In genomic region chr9:58588657-58589056, GRCm38 (mm10) we compare ENCODE assay signal across 22 mouse cellular contexts. TPM values are rescaled to one million over a fixed set of nuclear protein-coding genes. Genes with fewer than 3 reads are reported as not detected.
DNase-seq lines count a peak whose midpoint lies in the region; ATAC-seq and TF ChIP-seq lines count a peak whose summit lies in the region.
"Had no signal": no experiment of that assay in that cellular context is flagged by ENCODE, and none has a peak within 500 bp of the region (broad histone marks: within the 10 kb centered on the region; RNA-seq: fewer than 3 reads in every experiment).

No protein-coding gene starts in this region.

- no peak for DNase-seq in gastrocnemius, adult 2 months
- no peak for DNase-seq in gastrocnemius, postnatal 4 days (ENCODE audit: low spot score in 2 of 2)
- DNase-seq in layer of hippocampus, adult 11-12 months (ENCODE audit: low spot score) = peak; percentile 32
- DNase-seq in layer of hippocampus, postnatal 25 days (ENCODE audit: extremely low spot score in 1 of 2, low spot score in 1 of 2) = no peak
- peak; percentile 64 for DNase-seq in MEL-GATA-1-ER (ENCODE audit: extremely low read depth, low read depth)
- DNase-seq in c-Kit-positive CD71-positive TER-119-positive erythroid progenitor cells, embryonic 14.5 days (ENCODE audit: low spot score) = no peak
- DNase-seq: adrenal gland, postnatal 25 days; cerebellum, adult 11-12 months; cerebellum, postnatal 10 days; gastrocnemius, postnatal 25 days; kidney, adult 8-10 months; kidney, postnatal 14 days had no signal

- H3K4me2 ChIP-seq in intestine, embryonic 16.5 days (ENCODE audit: low read depth, low read length) = no peak overlapping the region
- H3K4me2 ChIP-seq: hindbrain, embryonic 15.5 days; midbrain, embryonic 15.5 days; neural tube, embryonic 15.5 days had no signal

- H3K9ac ChIP-seq in intestine, embryonic 16.5 days (ENCODE audit: low read depth, low read length) = no peak overlapping the region
- H3K9ac ChIP-seq: hindbrain, embryonic 15.5 days; liver, embryonic 14.5 days; midbrain, embryonic 15.5 days; neural tube, embryonic 15.5 days had no signal

- H3K27me3 ChIP-seq in intestine, embryonic 16.5 days (replicated peaks; ENCODE audit: control insufficient read depth, insufficient read depth, low read length) = no peaks in the 10 kb centered on the region
- H3K27me3 ChIP-seq: hindbrain, embryonic 15.5 days; midbrain, embryonic 15.5 days; neural tube, embryonic 15.5 days had no signal

- 90% methylated on average over 4 of the region's 4 CpGs for WGBS in intestine, embryonic 16.5 days

- no peaks in the 10 kb centered on the region for H3K9me3 ChIP-seq in intestine, embryonic 16.5 days (ENCODE audit: control insufficient read depth, low read length)
- H3K9me3 ChIP-seq: forebrain, embryonic 10.5 days; hindbrain, embryonic 15.5 days; midbrain, embryonic 15.5 days; neural tube, embryonic 15.5 days had no signal

- 0 out of 2 replicates have a peak, but pooled peaks have one; percentile 31 for ATAC-seq in monocyte, adult 5-6 weeks (replicated peaks; ENCODE audit: insufficient number of reproducible peaks, low FRiP score, low TSS enrichment, poor library complexity, severe bottlenecking)
- no peak for ATAC-seq in intestine, embryonic 16.5 days
- ATAC-seq: forebrain, embryonic 16.5 days; midbrain, embryonic 15.5 days had no signal

- H3K4me1 ChIP-seq in intestine, embryonic 16.5 days (ENCODE audit: control insufficient read depth, insufficient read depth, low read length) = peaks cover 8% of the 10 kb centered on the region

- H3K36me3 ChIP-seq in intestine, embryonic 16.5 days (ENCODE audit: control insufficient read depth, insufficient read depth, low read length) = no peaks in the 10 kb centered on the region
- H3K36me3 ChIP-seq: hindbrain, embryonic 15.5 days; midbrain, embryonic 15.5 days; neural tube, embryonic 15.5 days had no signal

- intact Hi-C loops in gastrocnemius, adult 2 months (cut with DNase I) = no loop called here

- TF ChIP-seq CTCF in gastrocnemius, adult 2 months (IDR thresholded peaks at IDR 0.05) = no peak

- peak overlapping the region; percentile 6; the same call in 1 of the 2 replicates for H3K4me3 ChIP-seq in gastrocnemius, adult 2 months
- H3K4me3 ChIP-seq in intestine, embryonic 16.5 days (ENCODE audit: low read length) = no peak overlapping the region
- H3K4me3 ChIP-seq: forebrain, embryonic 10.5 days; hindbrain, embryonic 15.5 days; layer of hippocampus, adult 2 months; left cerebral cortex, adult 2 months; midbrain, embryonic 15.5 days; neural tube, embryonic 15.5 days had no signal

- peak overlapping the region; percentile 44 for H3K27ac ChIP-seq in gastrocnemius, adult 2 months
- no peak overlapping the region for H3K27ac ChIP-seq in intestine, embryonic 16.5 days (ENCODE audit: low read length)
- H3K27ac ChIP-seq: forebrain, embryonic 10.5 days; hindbrain, embryonic 15.5 days; layer of hippocampus, adult 2 months; left cerebral cortex, adult 2 months; liver, embryonic 14.5 days; midbrain, embryonic 15.5 days; neural tube, embryonic 15.5 days had no signal

RNA-seq across cellular contexts. Expression of gene Nptn, which starts 6.6 kb away (rescaled TPM):
- 100 to 1,000 TPM; 102 to 114 TPM for total RNA-seq in gastrocnemius, adult 2 months (2021)
- total RNA-seq in gastrocnemius, postnatal 4 days (2021) = 100 to 1,000 TPM; 103 to 128 TPM
- 100 to 1,000 TPM; 863 to 899 TPM for total RNA-seq in layer of hippocampus, postnatal 25 days (2021)
- total RNA-seq in monocyte, adult 5-6 weeks (2017) = 321 to 443 TPM (median 357 TPM) in 3 replicates
- polyA plus RNA-seq in intestine, embryonic 16.5 days (2015; fragmentation: Nextera tagmentation; extraction: Ambion mirVana) = 118 and 122 TPM in 2 replicates

RNA-seq across cellular contexts. Expression of gene Cd276, which starts 33.4 kb away (rescaled TPM):
- total RNA-seq in gastrocnemius, adult 2 months (2021) = 10 to 100 TPM in 1 of 2 experiments, 1 to 10 TPM in 1; 9.2 to 10.2 TPM
- 10 to 100 TPM; 37.8 to 40.3 TPM for total RNA-seq in gastrocnemius, postnatal 4 days (2021)
- 1 to 10 TPM; 6.0 to 8.7 TPM for total RNA-seq in layer of hippocampus, postnatal 25 days (2021)
- total RNA-seq in monocyte, adult 5-6 weeks (2017) = 0.29 to 7.2 TPM (median 0.53 TPM) in 3 replicates
- 17.9 and 18.1 TPM in 2 replicates for polyA plus RNA-seq in intestine, embryonic 16.5 days (2015; fragmentation: Nextera tagmentation; extraction: Ambion mirVana)

Comparison
In these comparisons a context has a peak if more than half of its experiments do, and no peak if none do; other contexts are left out.
1. DNase-seq: peak in layer of hippocampus, adult 11-12 months (single experiment) and MEL-GATA-1-ER (single experiment); none in gastrocnemius, adult 2 months (single experiment), gastrocnemius, postnatal 4 days (0 of 2), layer of hippocampus, postnatal 25 days (0 of 2) and c-Kit-positive CD71-positive TER-119-positive erythroid progenitor cells, embryonic 14.5 days (single experiment).